Mouse (Mus musculus) bone marrow macrophage, adult 2 months (primary cell): ENCODE data around the gene Apba3.

ENCODE experiments used
- CTCF ChIP-seq: IDR thresholded peaks from 2 replicates; pipeline ENCODE4 v1.5.1; 2012; ENCODE audit warnings: low read depth, mild to moderate bottlenecking, low read length, moderate library complexity
- POLR2A ChIP-seq: IDR thresholded peaks from 2 replicates; pipeline ENCODE4 v1.6.1; 2012; ENCODE audit warnings: mild to moderate bottlenecking, low read depth, low read length, borderline replicate concordance

DNA sequence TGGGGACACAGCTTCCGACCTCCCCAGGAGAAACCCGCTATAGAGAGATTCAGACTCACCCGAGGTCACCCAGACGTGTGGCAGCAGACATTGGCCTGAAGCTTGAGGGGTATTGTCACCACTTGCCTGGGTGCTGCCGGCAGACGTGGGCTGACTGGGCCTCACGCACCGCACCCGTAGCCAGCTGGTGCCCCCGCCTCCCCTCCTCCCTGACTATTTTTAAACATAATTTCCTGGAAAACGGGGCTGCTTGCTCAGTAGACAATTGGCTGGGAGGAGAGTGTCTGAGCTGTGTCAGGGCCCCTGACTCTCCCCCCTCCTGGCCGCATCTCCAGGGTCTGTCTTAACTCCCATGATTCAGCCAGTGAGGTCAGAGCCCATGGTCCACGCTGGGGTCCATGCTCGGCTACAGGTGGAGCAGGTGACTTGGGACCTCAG lies 36.0 kb downstream of the Apba3 start:
- TF ChIP-seq POLR2A (no peak), CTCF (no peak)
